Mouse (Mus musculus) ES-E14 (cell line): ENCODE measurements around the gene Cidec. TPM values are rescaled to one million over a fixed set of nuclear protein-coding genes. Genes with fewer than 3 reads are reported as not detected.

ENCODE experiments used
- DNase-seq: peaks from one replicate; pipeline ENCODE4 v3.0.0-alpha.2; 2013; ENCODE audit warnings: low read depth, low spot score
- H3K27ac ChIP-seq: 2 replicates; pipeline ENCODE4 v1.5.1; 2012; ENCODE audit warnings: low read depth, mild to moderate bottlenecking, low read length, moderate library complexity, mixed read lengths; ENCODE audit not compliant: poor library complexity, insufficient read depth, severe bottlenecking
- H3K36me3 ChIP-seq: 2 replicates; pipeline ENCODE4 v1.6.1; 2012; ENCODE audit warnings: mild to moderate bottlenecking, low read length, moderate library complexity, mixed read lengths; ENCODE audit not compliant: control insufficient read depth, poor library complexity, insufficient read depth, severe bottlenecking
- H3K4me1 ChIP-seq, 2 experiments: fragments of 150-350 bp in 1 of 2; sonication (generic) in 1 of 2; 2 replicates each; pipeline ENCODE4 v1.6.1; 2012; ENCODE audit warnings: low read length in 2 of 2, mild to moderate bottlenecking in 1 of 2, mixed read lengths in 1 of 2; ENCODE audit not compliant: control insufficient read depth in 2 of 2, insufficient read depth in 2 of 2, poor library complexity in 1 of 2
- H3K4me3 ChIP-seq, 2 experiments: fragments of 150-350 bp in 1 of 2; sonication (generic) in 1 of 2; 2 replicates each; pipeline ENCODE4 v1.5.1; 2012; ENCODE audit warnings: low read length in 2 of 2, low read depth in 1 of 2, mild to moderate bottlenecking in 1 of 2, mixed read lengths in 1 of 2; ENCODE audit not compliant: insufficient read depth in 1 of 2, poor library complexity in 1 of 2, severe bottlenecking in 1 of 2
- H3K9ac ChIP-seq: 2 replicates; pipeline ENCODE4 v1.6.1; 2012; ENCODE audit warnings: low read depth, mild to moderate bottlenecking, low read length, mixed read lengths; ENCODE audit not compliant: poor library complexity, insufficient read depth, severe bottlenecking
- H3K9me3 ChIP-seq: fragments of 150-350 bp; sonication (generic); 2 replicates; pipeline ENCODE4 v1.6.1; 2012; ENCODE audit warnings: low read depth, mild to moderate bottlenecking, low read length; ENCODE audit not compliant: control insufficient read depth, insufficient read depth
- CHD2 ChIP-seq: IDR thresholded peaks from 2 replicates; pipeline ENCODE4 v1.6.1; 2014; ENCODE audit warnings: mild to moderate bottlenecking, low read depth, low read length, inconsistent platforms
- HCFC1 ChIP-seq: IDR thresholded peaks from 2 replicates; pipeline ENCODE4 v1.6.1; 2012; ENCODE audit warnings: low read length, inconsistent platforms, borderline replicate concordance; ENCODE audit not compliant: insufficient read depth
- MAFK ChIP-seq: IDR thresholded peaks from 2 replicates; pipeline ENCODE4 v1.6.1; 2014; ENCODE audit warnings: mild to moderate bottlenecking, low read depth, low read length, inconsistent platforms; ENCODE audit not compliant: insufficient read depth
- ZC3H11A ChIP-seq: IDR thresholded peaks from 2 replicates; pipeline ENCODE4 v1.6.1; 2012; ENCODE audit warnings: low read depth, mild to moderate bottlenecking, inconsistent platforms, low read length, borderline replicate concordance
- ZNF384 ChIP-seq: IDR thresholded peaks from 2 replicates; pipeline ENCODE4 v1.6.1; 2012; ENCODE audit warnings: low read depth, low read length, inconsistent platforms
- in situ Hi-C, 2 experiments: fragments of 600-800 bp; cut with MboI; formaldehyde crosslinking; loops; one replicate each; pipeline ENCODE4 v1.15.1; 2025; ENCODE audit warnings: low sequenced_read_pairs in 2 of 2, inconsistent platforms in 1 of 2; ENCODE audit not compliant: unreplicated experiment in 2 of 2
- total RNA-seq: library from RNA; depleted of rRNA; stranded (reverse); fragments of 300-350 nt; gene quantifications from 2 replicates; pipeline ENCODE4 v1.2.3, GENCODE M21; 2012

The Cidec gene
- total RNA-seq, 1 experiment, result 0.45 TPM

DNA sequence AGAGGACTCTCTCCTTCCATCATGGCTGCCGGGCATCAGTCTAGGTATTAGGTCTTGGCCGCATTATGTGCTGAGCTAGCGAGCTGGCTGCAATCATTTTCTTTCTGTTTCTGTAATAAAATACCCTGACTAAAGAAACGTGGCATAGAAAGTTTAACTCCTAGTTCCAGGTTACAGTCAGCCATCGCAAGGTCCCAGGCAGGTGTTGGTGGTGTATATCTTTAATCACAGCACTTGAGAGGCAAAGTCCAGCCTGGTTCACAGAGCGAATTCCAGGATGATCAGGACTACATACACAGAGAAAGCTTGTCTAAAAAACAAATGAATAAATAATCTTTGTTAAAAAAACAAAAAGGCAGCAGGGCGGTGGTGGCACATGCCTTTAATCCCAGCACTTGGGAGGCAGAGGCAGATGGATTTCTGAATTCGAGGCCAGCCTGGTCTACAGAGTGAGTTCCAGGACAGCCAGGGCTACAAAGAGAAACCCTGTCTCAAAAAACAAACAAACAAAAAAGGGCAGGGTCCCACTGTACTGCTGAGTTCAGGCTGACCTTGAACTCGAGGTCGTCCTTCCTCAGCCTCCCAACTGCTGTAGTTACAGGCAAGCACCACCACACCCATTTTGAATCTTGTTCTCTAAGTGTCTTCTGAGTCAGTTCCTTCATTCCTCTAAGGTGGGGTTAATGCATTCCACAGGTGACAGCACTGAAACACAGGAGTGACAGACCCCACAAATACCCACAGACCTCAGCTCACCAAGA is 39.1 kb downstream of the Cidec start:
- DNase-seq, result peak; percentile 56
- in situ Hi-C loops, result no loop called here

DNA sequence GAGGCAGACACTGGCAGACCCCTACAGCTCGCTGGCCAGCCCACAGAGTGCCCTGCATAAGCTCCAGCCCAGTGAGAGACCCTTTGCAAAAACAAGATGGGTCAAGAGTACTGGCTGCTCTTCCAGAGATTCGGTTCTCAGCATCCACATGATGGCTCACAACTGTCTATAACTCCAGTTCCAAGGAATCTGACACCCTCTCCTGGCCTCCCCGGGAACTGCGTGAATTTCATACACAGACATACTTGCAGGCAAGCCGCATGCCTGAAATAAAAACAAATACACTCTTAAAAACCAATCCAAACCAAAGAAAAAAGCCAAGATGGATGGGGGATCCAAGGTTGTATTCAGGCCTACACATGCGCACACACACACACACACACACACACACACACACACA is 40.1 kb downstream of the Cidec start:
- peaks cover 3% of the 10 kb centered on the region for H3K36me3 ChIP-seq
- H3K4me3 ChIP-seq, result no peak overlapping the region
- no peak overlapping the region; the same call in 1 of the 2 replicates for H3K27ac ChIP-seq
- no peak overlapping the region for H3K9ac ChIP-seq
- TF ChIP-seq MAFK, result no peak
- no peak for TF ChIP-seq CHD2
- no peak for TF ChIP-seq HCFC1
- no peak for TF ChIP-seq ZC3H11A
- TF ChIP-seq ZNF384, result no peak
- no peak for DNase-seq
- H3K9me3 ChIP-seq, result no peaks in the 10 kb centered on the region
- H3K4me1 ChIP-seq, result peaks cover 4 to 5% of the 10 kb centered on the region in 2 experiments; a peak in 3 of 4 replicates
- in situ Hi-C loops, result no loop called here

More for the DNA sequence above, 39.1 kb downstream of the Cidec start:
- Histone ChIP-seq H3K9me3 (no peaks in the 10 kb centered on the region), H3K4me3 (no peak overlapping the region), H3K27ac (peak overlapping the region; percentile 49; the same call in 1 of the 2 replicates), H3K36me3 (no peaks in the 10 kb centered on the region), H3K4me1 (peaks cover 5 to 10% of the 10 kb centered on the region in 2 experiments; a peak in 3 of 4 replicates), H3K9ac (no peak overlapping the region; the same call in 1 of the 2 replicates)
- TF ChIP-seq HCFC1 (no peak), ZC3H11A (no peak), CHD2 (no peak), MAFK (no peak), ZNF384 (no peak)

DNA sequence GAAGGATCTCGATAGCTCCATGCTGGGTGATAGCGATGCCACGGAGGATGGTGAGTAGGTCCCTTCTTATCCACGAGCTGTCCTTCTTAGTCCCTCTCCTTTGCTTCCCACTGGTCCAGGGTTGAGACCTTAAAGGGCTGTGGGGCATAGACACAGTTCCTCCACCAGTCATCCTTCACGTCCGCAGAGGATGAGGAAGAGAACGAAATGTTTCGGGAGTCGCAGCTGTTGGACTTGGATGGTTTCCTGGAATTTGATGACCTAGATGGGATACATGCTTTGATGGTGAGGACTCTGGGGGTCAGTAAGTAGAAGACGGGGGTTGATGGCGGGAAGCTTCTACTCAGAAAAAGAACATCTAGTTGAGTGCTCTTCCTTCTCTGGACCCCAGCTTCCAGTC is 40.7 kb downstream of the Cidec start:
- H3K9ac ChIP-seq, result no peak overlapping the region
- H3K4me3 ChIP-seq, result no peak overlapping the region

DNA sequence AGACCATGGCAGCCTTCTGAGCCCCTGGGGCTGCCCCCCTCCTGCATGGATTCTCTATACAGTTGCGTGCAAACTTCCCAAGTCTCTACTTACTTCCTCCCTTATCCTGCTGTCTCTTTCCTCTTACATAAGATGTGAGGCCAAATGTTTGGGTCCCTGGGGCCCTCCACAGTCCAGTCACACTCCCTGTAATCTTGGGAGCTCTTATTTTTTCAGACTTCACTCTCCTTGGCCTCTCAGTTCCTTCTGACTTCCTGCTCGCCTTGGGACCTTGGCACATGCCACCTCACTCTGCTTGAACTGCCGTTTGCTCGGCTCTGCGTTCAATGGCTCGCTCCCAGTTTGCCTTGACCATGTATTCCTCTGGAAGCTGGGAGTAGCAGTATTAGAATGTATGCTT is 41.6 kb downstream of the Cidec start:
- peaks cover 5 to 7% of the 10 kb centered on the region in 2 experiments; a peak in 3 of 4 replicates for H3K4me1 ChIP-seq
- no peak for DNase-seq
- H3K9ac ChIP-seq, result no peak overlapping the region
- no peak overlapping the region for H3K27ac ChIP-seq
- H3K9me3 ChIP-seq, result no peaks in the 10 kb centered on the region
- no peak overlapping the region for H3K4me3 ChIP-seq
- TF ChIP-seq MAFK (no peak), HCFC1 (no peak), CHD2 (no peak), ZC3H11A (no peak), ZNF384 (no peak)
- in situ Hi-C loops, result no loop called here
- peaks cover 11% of the 10 kb centered on the region for H3K36me3 ChIP-seq

More for the DNA sequence above, 40.7 kb downstream of the Cidec start:
- Histone ChIP-seq H3K27ac (no peak overlapping the region), H3K9me3 (no peaks in the 10 kb centered on the region), H3K36me3 (peaks cover 4% of the 10 kb centered on the region), H3K4me1 (peaks cover 4 to 5% of the 10 kb centered on the region in 2 experiments; a peak in 3 of 4 replicates)
- in situ Hi-C loops, result no loop called here
- no peak for DNase-seq
- no peak for TF ChIP-seq MAFK
- TF ChIP-seq ZC3H11A, result no peak
- no peak for TF ChIP-seq HCFC1
- TF ChIP-seq ZNF384, result no peak
- TF ChIP-seq CHD2, result no peak
